Mouse (Mus musculus): ENCODE data around the gene Lrmda. TPM values are rescaled to one million over a fixed set of nuclear protein-coding genes. Genes with fewer than 3 reads are reported as not detected.

Gene Lrmda
- polyA plus RNA-seq, 1 experiment = 0.65 TPM

DNA sequence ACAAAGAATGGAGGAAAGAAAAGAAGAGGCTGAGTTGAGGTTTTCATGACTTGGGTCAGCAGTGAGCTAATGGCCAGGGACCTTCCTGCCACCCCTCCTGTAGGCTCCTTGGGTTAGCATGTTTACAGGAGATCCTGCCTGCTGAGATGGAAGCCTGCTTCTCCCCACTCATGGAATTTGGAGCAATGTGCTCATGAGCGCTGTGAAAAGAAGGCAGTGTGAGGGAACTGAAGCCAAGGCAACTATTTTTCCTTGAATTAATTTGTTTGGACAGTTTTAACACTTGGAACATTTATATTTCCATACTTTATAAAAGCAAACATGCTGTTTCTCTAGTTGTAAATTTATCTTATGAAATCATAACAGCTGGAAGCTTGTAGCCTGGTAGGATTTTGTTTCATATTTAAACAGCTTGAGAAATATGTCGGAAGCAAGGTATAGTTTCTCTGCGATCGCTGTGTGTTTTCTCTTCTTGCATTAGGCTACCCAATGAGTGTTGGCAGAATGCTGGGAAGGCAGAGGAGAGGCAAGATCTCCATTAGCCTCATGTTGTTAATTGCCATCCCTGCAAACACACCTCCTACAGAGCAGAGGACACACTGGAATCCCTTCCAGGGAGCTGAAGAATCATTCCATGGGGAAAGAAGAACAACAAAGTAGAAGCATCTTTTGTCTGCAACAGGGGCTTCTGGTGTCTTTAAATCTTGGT, 911.8 kb downstream of the Lrmda start:
- H3K4me3 ChIP-seq (ENCODE audit: insufficient read depth, low read length) = no peak overlapping the region
- H3K27ac ChIP-seq (ENCODE audit: insufficient read depth, low read length) = no peak overlapping the region
- H3K4me1 ChIP-seq (ENCODE audit: control insufficient read depth, insufficient read depth, low read length) = peaks cover 3% of the 10 kb centered on the region; the same call in 1 of the 2 replicates
- TF ChIP-seq POLR2A (IDR thresholded peaks at IDR 0.05; ENCODE audit: extremely low read depth, insufficient read depth, low read length) = no peak
- TF ChIP-seq CTCF (IDR thresholded peaks at IDR 0.05; ENCODE audit: extremely low read depth, insufficient read depth, low read length) = no peak

DNA sequence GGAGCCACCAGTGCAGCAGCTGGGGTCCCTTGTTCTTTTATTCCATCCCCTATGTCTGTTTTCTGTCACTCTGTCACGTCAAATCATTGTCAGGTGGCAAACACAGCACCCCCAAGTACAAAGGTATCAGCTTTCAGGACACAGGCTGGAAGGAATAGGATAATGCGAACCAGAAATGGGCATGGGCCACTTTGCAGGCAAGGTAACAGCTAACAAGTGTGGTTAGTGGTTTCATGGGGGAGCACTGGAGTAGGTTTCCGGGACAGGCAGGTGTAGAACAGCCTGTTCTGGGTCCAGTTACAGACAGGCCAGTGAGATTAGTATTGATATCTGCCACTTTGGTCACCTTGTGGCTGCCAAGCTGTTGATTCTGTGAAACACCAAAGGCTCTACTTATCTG, 917.2 kb downstream of the Lrmda start:
- TF ChIP-seq POLR2A (IDR thresholded peaks at IDR 0.05; ENCODE audit: extremely low read depth, insufficient read depth, low read length) = no peak
- no peak for TF ChIP-seq CTCF (IDR thresholded peaks at IDR 0.05; ENCODE audit: extremely low read depth, insufficient read depth, low read length)
- no peaks in the 10 kb centered on the region for H3K4me1 ChIP-seq (ENCODE audit: control insufficient read depth, insufficient read depth, low read length)
- no peak overlapping the region for H3K4me3 ChIP-seq (ENCODE audit: insufficient read depth, low read length)
- H3K27ac ChIP-seq (ENCODE audit: insufficient read depth, low read length) = no peak overlapping the region

DNA sequence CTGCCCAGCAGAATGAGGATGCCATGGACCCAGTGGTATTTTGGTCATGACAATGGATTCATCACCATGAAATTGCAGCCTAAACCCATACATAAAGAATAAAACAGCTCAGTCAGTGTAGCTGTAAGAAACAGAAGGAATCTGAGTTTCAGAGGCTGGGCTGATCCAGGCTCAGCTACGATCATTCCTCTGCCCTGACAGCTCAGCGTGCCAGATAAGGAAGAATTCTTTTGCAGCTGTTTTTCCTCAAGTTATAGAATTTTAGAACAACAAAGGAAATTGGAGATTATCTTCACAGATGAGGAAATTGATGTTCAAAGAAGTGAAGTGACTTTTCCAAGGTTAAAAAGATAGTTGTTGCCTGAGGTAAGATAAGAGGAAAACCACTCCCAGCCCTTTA, 921.1 kb downstream of the Lrmda start:
- H3K4me3 ChIP-seq (ENCODE audit: insufficient read depth, low read length) = no peak overlapping the region
- TF ChIP-seq CTCF (IDR thresholded peaks at IDR 0.05; ENCODE audit: extremely low read depth, insufficient read depth, low read length) = no peak
- TF ChIP-seq POLR2A (IDR thresholded peaks at IDR 0.05; ENCODE audit: extremely low read depth, insufficient read depth, low read length) = no peak
- H3K4me1 ChIP-seq (ENCODE audit: control insufficient read depth, insufficient read depth, low read length) = no peaks in the 10 kb centered on the region
- H3K27ac ChIP-seq (ENCODE audit: insufficient read depth, low read length) = no peak overlapping the region

DNA sequence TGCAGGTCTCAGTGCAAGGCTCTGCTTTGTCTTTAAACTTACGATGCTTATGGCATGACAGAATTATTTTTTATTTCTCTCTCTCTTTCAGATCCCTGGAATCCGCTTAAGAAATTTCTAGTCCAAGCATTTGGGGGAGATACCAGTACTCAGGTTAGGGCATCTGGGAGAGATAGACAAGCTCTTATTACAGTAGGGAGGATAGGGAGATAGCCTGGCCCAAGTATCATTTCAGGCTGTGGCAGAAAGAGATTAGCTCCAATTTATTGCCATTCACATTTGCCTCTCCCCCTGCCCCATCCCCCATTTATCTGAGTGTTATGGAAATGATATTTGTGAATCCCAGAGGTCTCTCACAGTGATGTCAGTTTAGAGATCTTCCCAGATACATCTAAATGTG, 923.1 kb downstream of the Lrmda start:
- no peaks in the 10 kb centered on the region for H3K4me1 ChIP-seq (ENCODE audit: control insufficient read depth, insufficient read depth, low read length)
- TF ChIP-seq CTCF (IDR thresholded peaks at IDR 0.05; ENCODE audit: extremely low read depth, insufficient read depth, low read length) (no peak), POLR2A (IDR thresholded peaks at IDR 0.05; ENCODE audit: extremely low read depth, insufficient read depth, low read length) (no peak)
- no peak overlapping the region for H3K27ac ChIP-seq (ENCODE audit: insufficient read depth, low read length)
- no peak overlapping the region for H3K4me3 ChIP-seq (ENCODE audit: insufficient read depth, low read length)

DNA sequence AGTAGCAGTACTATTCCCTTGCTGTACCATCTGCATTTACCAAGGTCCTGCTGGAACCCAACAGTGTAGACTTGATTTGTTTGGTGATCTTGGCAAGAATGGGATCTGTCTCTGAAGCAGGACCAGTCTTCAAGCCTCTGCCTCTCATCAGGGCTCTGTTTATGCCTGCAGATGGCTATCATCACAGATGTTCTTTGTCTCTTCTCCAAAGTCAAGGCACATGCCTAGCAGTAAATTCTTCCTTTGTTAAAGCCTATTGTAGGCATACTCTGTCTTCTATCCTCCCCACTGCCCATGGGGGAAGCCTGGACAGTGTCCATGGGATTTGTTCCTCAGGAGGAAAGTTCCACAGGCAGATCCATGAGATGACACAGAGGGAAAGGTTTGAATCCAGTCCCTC, 930.0 kb downstream of the Lrmda start:
- Histone ChIP-seq H3K27ac (ENCODE audit: insufficient read depth, low read length) (no peak overlapping the region), H3K4me3 (ENCODE audit: insufficient read depth, low read length) (no peak overlapping the region), H3K4me1 (ENCODE audit: control insufficient read depth, insufficient read depth, low read length) (no peaks in the 10 kb centered on the region)
- TF ChIP-seq POLR2A (IDR thresholded peaks at IDR 0.05; ENCODE audit: extremely low read depth, insufficient read depth, low read length) = no peak
- no peak for TF ChIP-seq CTCF (IDR thresholded peaks at IDR 0.05; ENCODE audit: extremely low read depth, insufficient read depth, low read length)

DNA sequence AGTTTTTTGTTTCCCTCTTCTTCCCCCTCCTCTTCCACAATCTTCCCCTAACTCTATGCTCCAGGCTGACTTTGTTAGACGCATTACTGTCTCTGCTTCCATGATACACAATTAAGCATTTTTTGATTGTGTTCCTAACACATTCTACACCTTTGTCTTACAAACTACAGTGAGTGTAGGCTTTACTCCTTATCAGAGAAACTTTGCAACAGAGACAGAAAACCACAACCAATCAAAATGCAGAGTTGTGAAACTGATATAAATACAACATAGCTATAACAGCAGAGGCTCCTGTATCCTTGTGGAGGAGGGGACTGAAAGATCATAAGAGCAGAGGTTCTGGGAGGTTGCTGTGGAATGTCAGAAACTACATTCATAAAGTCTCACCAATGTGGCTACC, 933.5 kb downstream of the Lrmda start:
- Histone ChIP-seq H3K27ac (ENCODE audit: insufficient read depth, low read length) (no peak overlapping the region), H3K4me1 (ENCODE audit: control insufficient read depth, insufficient read depth, low read length) (no peaks in the 10 kb centered on the region), H3K4me3 (ENCODE audit: insufficient read depth, low read length) (no peak overlapping the region)
- TF ChIP-seq POLR2A (IDR thresholded peaks at IDR 0.05; ENCODE audit: extremely low read depth, insufficient read depth, low read length) (no peak), CTCF (IDR thresholded peaks at IDR 0.05; ENCODE audit: extremely low read depth, insufficient read depth, low read length) (no peak)

DNA sequence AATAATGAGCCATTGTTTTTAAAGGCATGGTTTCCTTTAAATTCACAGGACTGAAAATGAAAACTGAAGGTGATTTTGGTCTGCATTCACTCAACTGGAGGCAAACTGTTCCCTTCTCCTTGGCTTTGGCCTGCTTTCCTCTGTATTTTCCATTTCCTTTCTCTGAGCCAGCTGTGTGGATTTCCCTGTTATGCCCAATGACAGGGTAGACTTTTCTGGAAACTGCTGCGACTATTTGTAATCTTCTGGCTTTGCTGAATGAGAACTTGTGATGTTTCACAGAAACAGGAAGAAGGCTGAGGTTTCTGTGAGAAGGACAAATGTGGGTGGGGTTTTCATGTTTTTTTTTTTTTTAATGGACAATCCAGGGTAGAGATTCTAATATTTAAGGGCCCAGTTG, 940.7 kb downstream of the Lrmda start:
- Histone ChIP-seq H3K27ac (ENCODE audit: insufficient read depth, low read length) (no peak overlapping the region), H3K4me3 (ENCODE audit: insufficient read depth, low read length) (no peak overlapping the region), H3K4me1 (ENCODE audit: control insufficient read depth, insufficient read depth, low read length) (no peaks in the 10 kb centered on the region)
- no peak for TF ChIP-seq POLR2A (IDR thresholded peaks at IDR 0.05; ENCODE audit: extremely low read depth, insufficient read depth, low read length)
- TF ChIP-seq CTCF (IDR thresholded peaks at IDR 0.05; ENCODE audit: extremely low read depth, insufficient read depth, low read length) = no peak

DNA sequence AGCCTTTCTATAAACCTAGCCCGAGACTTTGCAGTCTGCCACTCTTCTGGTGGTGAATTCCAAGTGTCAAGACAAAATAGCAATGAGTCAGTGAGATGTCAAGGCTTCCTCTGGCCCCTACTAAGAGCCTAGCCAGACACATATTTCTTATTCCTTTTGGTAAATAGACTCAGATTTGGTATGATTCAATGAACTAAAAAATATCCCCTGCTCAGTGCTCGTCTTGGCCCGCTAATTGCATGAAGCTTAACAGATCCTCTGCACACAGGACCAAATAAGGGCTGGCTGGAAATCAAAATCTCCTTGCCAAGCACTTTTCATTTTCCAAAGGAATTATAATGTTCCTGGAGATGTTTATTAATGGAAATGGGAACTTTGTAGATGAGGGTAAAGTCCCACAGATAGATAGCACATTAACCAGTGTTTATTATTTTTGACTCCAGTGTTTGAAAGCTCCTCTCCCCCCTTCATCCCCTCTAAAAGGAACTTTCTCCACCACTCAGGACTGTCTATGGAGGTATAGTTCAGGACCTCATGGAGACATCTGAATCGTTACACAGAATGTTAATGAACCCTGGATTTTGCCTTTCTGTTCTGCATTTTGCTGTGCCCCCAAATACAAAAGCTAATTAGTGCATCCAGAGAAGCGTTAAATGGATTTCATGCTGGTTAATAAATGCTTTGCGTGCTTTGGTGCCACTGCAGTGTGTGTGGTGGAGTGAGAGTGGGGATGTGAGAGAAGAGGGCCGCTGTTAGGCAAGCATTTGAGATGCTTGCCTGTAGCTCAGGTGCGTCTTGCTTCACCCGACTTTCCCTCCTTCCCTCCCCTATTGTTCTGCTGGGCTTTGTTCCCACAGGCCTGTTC, 945.5 kb downstream of the Lrmda start:
- TF ChIP-seq CTCF (IDR thresholded peaks at IDR 0.05; ENCODE audit: extremely low read depth, insufficient read depth, low read length) (no peak), POLR2A (IDR thresholded peaks at IDR 0.05; ENCODE audit: extremely low read depth, insufficient read depth, low read length) (no peak)
- Histone ChIP-seq H3K27ac (ENCODE audit: insufficient read depth, low read length) (no peak overlapping the region), H3K4me3 (ENCODE audit: insufficient read depth, low read length) (no peak overlapping the region), H3K4me1 (ENCODE audit: control insufficient read depth, insufficient read depth, low read length) (no peaks in the 10 kb centered on the region)

DNA sequence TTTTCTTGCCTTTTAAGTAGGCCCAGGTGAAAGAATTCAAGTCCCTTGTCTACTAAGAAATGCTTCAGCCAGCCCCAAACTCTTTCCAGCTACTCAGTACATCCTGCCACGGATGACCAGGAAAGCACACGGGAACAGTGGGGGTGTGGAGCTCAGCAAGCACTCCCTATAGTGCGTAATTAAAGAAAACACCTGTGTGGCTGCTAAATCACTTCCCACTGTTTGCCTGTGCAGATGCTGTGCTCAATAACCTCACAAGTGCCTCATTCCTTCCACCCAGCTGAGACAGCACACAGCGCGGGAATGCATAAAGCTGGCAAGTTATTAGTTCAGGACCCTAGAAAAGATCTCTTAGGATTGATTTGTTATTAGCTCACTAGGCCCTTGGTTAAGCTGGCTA, 949.2 kb downstream of the Lrmda start:
- Histone ChIP-seq H3K27ac (ENCODE audit: insufficient read depth, low read length) (no peak overlapping the region), H3K4me1 (ENCODE audit: control insufficient read depth, insufficient read depth, low read length) (no peaks in the 10 kb centered on the region), H3K4me3 (ENCODE audit: insufficient read depth, low read length) (no peak overlapping the region)
- TF ChIP-seq CTCF (IDR thresholded peaks at IDR 0.05; ENCODE audit: extremely low read depth, insufficient read depth, low read length) = no peak
- TF ChIP-seq POLR2A (IDR thresholded peaks at IDR 0.05; ENCODE audit: extremely low read depth, insufficient read depth, low read length) = no peak

DNA sequence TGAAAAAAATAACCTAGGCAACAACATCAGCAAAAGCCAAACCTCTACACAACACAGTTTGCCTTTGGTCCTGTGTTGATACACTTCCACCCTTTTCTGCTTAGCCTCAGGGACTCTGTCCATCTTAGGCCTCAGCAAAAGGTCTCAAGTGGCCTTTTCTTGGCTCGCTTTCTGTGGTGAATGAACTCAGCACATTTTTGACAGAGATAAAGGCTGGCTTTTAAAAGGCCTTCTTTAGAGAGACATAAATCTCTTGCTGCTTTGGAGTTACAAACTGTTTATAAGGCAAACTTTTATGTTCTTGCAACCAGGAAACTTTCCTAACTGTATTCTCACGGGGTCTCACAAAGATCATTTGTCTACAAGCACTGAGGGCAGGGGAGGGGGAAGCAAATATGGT, 967.2 kb downstream of the Lrmda start:
- TF ChIP-seq POLR2A (IDR thresholded peaks at IDR 0.05; ENCODE audit: extremely low read depth, insufficient read depth, low read length) (no peak), CTCF (IDR thresholded peaks at IDR 0.05; ENCODE audit: extremely low read depth, insufficient read depth, low read length) (no peak)
- Histone ChIP-seq H3K4me1 (ENCODE audit: control insufficient read depth, insufficient read depth, low read length) (no peaks in the 10 kb centered on the region), H3K27ac (ENCODE audit: insufficient read depth, low read length) (no peak overlapping the region), H3K4me3 (ENCODE audit: insufficient read depth, low read length) (no peak overlapping the region)
